Mouse (Mus musculus): ENCODE data around the gene Gpc3.

- no peak for TF ChIP-seq CTCF (IDR thresholded peaks at IDR 0.05; ENCODE audit: low read depth)
- TF ChIP-seq EP300 (IDR thresholded peaks at IDR 0.05; ENCODE audit: low read depth), result no peak
Measured at GRCm38 (mm10) chrX:52365790-52366189, 248.0 kb downstream of the Gpc3 start.
